Mouse (Mus musculus): ENCODE measurements at regions not wholly inside any gene's neighbourhood (a gene's known extent, or its start where the extent isn't known, plus 50 kb on each side); places are given as distances from the start of the nearest gene placed in this dataset.
A peak's percentile ranks its signal among the peaks of the same experiment; 100 is the strongest.

DNA sequence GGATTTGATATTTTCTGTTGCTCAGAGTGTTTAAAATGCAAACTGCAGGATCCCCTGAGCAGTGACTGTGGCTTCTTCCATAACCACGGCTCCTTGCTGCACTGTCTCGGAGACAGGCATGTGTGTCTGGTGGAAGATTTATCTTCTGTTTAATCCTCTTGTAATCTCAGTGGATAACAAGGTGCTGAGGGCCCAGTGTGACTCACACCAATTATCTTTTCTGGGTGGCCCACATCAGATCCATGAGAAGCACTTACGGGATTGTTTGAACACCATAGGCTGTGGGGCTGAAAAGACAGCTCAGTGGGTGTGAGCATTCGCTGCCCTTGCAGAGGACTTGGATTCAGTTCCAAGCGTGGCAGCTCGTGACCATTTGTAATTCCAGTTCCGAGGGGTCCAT is 101.2 kb upstream of the Sh3bp4 start:
- no peaks in the 10 kb centered on the region for H3K9me3 ChIP-seq
- H3K9ac ChIP-seq: no peak overlapping the region
- no peaks in the 10 kb centered on the region for H3K27me3 ChIP-seq
- H3K36me3 ChIP-seq: no peaks in the 10 kb centered on the region
- no peaks in the 10 kb centered on the region for H3K4me1 ChIP-seq
- no peak overlapping the region for H3K27ac ChIP-seq
- H3K4me2 ChIP-seq: no peak overlapping the region
- WGBS: 62% methylated on average over 7 of the region's 7 CpGs
- no peak for ATAC-seq (ENCODE audit: borderline replicate concordance, extremely low read depth, low FRiP score, low TSS enrichment)
- no peak overlapping the region for H3K4me3 ChIP-seq

DNA sequence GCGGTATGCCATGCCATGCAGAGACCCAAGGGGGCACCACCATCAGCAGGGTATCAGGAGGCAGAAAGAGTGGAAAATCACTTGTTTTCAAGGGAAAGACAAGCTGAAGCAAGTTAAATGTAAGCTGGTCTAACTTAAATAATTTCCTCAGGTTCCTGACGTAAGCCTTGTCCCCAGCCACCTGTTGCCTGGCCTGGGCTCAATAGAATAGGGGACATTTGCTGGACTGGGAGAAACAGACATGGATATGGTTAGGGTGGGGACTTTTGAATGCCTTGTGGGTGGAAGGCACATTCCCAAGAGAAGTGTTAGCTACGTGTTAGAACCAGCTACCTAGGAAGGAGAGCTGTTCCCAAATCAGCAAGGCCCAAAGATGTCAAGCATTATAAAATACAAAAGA is 100.6 kb upstream of the Sh3bp4 start:
- ATAC-seq (ENCODE audit: borderline replicate concordance, extremely low read depth, low FRiP score, low TSS enrichment): no peak
- Histone ChIP-seq H3K9me3 (no peaks in the 10 kb centered on the region), H3K4me1 (no peaks in the 10 kb centered on the region), H3K4me3 (no peak overlapping the region), H3K36me3 (no peaks in the 10 kb centered on the region), H3K27ac (no peak overlapping the region), H3K27me3 (no peaks in the 10 kb centered on the region), H3K9ac (no peak overlapping the region), H3K4me2 (no peak overlapping the region)
- WGBS: 91% methylated on average over 3 of the region's 3 CpGs

GRCm38 (mm10) chr1:88976101-88976500 is 94.1 kb upstream of the Sh3bp4 start:
- Histone ChIP-seq H3K36me3 (no peaks in the 10 kb centered on the region), H3K4me3 (no peak overlapping the region), H3K4me2 (no peak overlapping the region), H3K9ac (no peak overlapping the region), H3K9me3 (no peaks in the 10 kb centered on the region), H3K4me1 (no peaks in the 10 kb centered on the region), H3K27me3 (no peaks in the 10 kb centered on the region), H3K27ac (no peak overlapping the region)
- 84% methylated on average over 8 of the region's 8 CpGs for WGBS
- ATAC-seq (ENCODE audit: borderline replicate concordance, extremely low read depth, low FRiP score, low TSS enrichment): no peak

DNA sequence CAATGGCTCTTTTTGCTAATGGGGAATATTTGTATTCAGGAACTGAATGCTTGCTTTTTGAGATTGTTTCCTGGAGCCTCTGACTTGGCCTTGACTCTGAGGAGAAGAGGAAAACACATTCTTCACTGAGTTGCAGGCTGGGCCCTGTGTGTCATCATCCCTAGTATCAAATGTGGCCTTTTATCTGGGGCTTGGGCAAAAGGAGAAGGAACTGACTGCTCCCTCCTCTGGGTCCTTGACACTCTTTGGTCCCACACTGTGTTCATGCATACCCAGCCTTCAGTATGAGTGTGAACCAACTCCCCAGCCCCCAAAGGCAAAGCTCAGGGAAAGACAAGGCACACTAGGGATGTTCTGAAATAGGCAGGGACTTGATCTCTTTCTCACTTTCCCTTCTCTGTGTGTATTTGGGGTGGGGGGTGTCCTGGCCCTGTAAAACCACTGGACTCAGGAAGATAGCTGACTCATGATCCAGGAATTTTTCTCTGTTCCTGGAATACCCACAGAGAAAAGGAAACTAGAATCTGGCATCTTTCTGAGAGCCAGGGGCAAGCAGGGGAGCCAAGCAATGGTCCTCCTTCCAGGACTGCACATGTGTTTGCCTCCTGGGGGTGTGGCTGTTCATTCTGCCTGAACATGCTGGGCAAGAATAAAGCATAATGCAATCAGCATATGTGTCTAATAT is 82.1 kb upstream of the Sh3bp4 start:
- no peak for ATAC-seq (ENCODE audit: borderline replicate concordance, extremely low read depth, low FRiP score, low TSS enrichment)
- H3K4me2 ChIP-seq: no peak overlapping the region
- H3K9ac ChIP-seq: no peak overlapping the region
- no peaks in the 10 kb centered on the region for H3K36me3 ChIP-seq
- H3K4me1 ChIP-seq: no peaks in the 10 kb centered on the region
- H3K27ac ChIP-seq: no peak overlapping the region
- no peaks in the 10 kb centered on the region for H3K9me3 ChIP-seq
- H3K4me3 ChIP-seq: no peak overlapping the region
- H3K27me3 ChIP-seq: no peaks in the 10 kb centered on the region

DNA sequence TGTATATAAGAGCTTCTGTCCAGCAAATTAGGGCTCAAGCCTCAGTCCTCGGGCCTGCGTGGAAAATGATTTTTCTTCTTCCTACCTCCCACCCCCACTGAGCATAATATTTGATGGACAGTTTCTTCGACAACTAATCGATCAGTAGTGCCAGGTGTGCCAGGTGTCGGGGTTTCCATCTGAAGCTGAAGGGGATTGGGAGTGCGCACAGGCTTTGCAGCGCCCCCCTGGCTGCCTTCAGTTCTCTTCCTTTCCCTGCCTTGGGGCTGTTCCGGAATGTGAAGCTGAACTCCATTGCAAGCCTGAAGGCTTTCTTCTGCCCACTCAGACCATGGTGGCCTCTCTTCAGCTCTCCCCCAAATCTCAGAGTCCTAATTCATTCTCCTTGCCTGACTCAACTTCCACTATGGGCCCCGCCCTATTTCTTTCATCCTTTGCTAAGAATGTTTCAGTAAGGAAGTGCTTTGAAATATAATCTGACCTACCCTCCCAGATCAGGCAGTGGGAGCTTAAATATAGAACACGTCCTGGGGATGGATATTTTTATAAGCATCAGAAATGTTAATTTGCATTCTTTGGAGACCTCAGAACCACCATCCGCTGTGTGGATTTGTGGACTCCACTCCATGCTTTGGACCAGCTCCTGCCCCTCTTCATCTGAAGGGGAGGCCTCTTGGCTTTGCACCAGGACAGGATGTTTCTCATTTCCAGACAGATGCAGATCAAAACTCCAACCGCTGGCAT is 75.5 kb upstream of the Sh3bp4 start:
- Histone ChIP-seq H3K4me3 (no peak overlapping the region), H3K4me2 (no peak overlapping the region), H3K27me3 (no peaks in the 10 kb centered on the region), H3K9me3 (no peaks in the 10 kb centered on the region), H3K9ac (no peak overlapping the region), H3K4me1 (peaks cover 12% of the 10 kb centered on the region), H3K27ac (peak overlapping the region; percentile 32; the same call in 1 of the 2 replicates), H3K36me3 (no peaks in the 10 kb centered on the region)
- no peak for ATAC-seq (ENCODE audit: borderline replicate concordance, extremely low read depth, low FRiP score, low TSS enrichment)
- WGBS: 56% methylated on average over 12 of the region's 12 CpGs

DNA sequence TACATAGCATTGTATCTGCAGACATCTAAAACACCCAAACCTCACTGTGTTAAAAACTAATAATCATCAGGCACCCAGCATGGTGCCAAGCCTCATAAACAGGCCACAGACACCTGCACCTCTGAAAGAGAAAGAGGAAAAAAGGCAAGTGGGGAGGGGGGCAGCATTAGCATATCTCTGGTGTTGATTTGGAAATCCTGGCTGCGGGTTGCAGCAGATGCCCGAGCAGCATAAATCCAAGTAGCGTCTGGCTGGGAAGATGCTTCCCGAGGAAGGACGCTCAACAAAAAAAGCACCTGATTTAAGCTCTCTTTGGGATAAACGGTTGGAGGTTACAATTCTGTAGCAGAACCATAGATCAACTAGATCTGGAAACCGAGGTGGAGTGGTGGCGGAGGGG is 74.3 kb upstream of the Sh3bp4 start:
- Histone ChIP-seq H3K4me1 (peaks cover 12% of the 10 kb centered on the region), H3K9ac (no peak overlapping the region), H3K36me3 (no peaks in the 10 kb centered on the region), H3K9me3 (no peaks in the 10 kb centered on the region), H3K4me2 (no peak overlapping the region), H3K27ac (no peak overlapping the region), H3K27me3 (no peaks in the 10 kb centered on the region), H3K4me3 (no peak overlapping the region)
- no peak for ATAC-seq (ENCODE audit: borderline replicate concordance, extremely low read depth, low FRiP score, low TSS enrichment)
- 49% methylated on average over 8 of the region's 8 CpGs for WGBS

GRCm38 (mm10) chr1:88996657-88997056 is 73.6 kb upstream of the Sh3bp4 start:
- no peak overlapping the region for H3K27ac ChIP-seq
- no peaks in the 10 kb centered on the region for H3K9me3 ChIP-seq
- H3K4me3 ChIP-seq: no peak overlapping the region
- H3K4me1 ChIP-seq: peaks cover 12% of the 10 kb centered on the region
- no peak overlapping the region for H3K9ac ChIP-seq
- no peaks in the 10 kb centered on the region for H3K27me3 ChIP-seq
- 65% methylated on average over 7 of the region's 7 CpGs for WGBS
- no peak overlapping the region for H3K4me2 ChIP-seq
- no peak for ATAC-seq (ENCODE audit: borderline replicate concordance, extremely low read depth, low FRiP score, low TSS enrichment)
- H3K36me3 ChIP-seq: no peaks in the 10 kb centered on the region

DNA sequence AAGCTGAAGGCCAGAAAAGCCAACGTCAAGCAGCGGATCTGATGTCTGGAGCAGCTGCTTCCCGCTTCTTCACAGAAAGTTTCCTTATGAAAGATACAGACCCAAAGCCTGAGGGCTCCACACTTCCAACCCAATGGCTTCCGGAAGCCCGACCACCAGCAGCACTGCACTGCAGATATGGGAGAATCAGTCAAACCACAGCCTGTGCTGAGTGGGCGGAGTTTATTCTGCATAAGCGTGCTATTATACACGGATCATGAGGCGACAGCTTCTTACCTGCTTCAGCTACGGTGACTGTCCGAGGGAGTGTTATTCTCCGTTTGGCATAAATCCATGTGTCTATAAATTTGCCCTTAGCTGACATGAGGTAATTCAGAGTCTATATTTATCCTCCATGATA is 72.4 kb upstream of the Sh3bp4 start:
- no peak overlapping the region for H3K4me2 ChIP-seq
- H3K9me3 ChIP-seq: no peaks in the 10 kb centered on the region
- no peaks in the 10 kb centered on the region for H3K36me3 ChIP-seq
- H3K27ac ChIP-seq: no peak overlapping the region
- 72% methylated on average over 12 of the region's 12 CpGs for WGBS
- H3K27me3 ChIP-seq: no peaks in the 10 kb centered on the region
- no peak overlapping the region for H3K9ac ChIP-seq
- H3K4me3 ChIP-seq: no peak overlapping the region
- ATAC-seq (ENCODE audit: borderline replicate concordance, extremely low read depth, low FRiP score, low TSS enrichment): no peak
- H3K4me1 ChIP-seq: peaks cover 12% of the 10 kb centered on the region

DNA sequence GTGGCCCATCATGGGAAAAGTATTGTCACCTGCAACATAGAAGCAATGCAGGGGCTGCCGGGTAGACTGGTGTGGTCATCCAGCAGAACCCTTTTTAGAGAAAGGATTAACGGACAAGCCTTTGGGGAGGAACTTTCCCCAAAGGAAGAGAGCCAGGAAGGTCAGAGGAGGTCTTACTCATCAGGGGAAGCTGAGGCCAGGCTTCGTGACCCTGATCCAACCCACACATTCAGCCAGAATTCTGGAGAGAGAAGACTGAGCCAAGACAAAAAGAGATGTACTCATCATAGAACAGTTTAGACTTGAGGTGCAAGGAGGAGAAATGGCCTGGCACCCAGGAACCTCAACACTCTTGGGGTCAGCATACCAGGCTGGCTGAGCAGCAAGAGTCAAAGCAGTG is 67.9 kb upstream of the Sh3bp4 start:
- no peak overlapping the region for H3K9ac ChIP-seq
- H3K36me3 ChIP-seq: no peaks in the 10 kb centered on the region
- no peak for ATAC-seq (ENCODE audit: borderline replicate concordance, extremely low read depth, low FRiP score, low TSS enrichment)
- H3K4me1 ChIP-seq: no peaks in the 10 kb centered on the region
- H3K4me3 ChIP-seq: no peak overlapping the region
- H3K9me3 ChIP-seq: no peaks in the 10 kb centered on the region
- no peak overlapping the region for H3K27ac ChIP-seq
- H3K27me3 ChIP-seq: no peaks in the 10 kb centered on the region
- 81% methylated on average over 3 of the region's 3 CpGs for WGBS
- H3K4me2 ChIP-seq: no peak overlapping the region

- Histone ChIP-seq H3K27me3 (no peaks in the 10 kb centered on the region), H3K27ac (no peak overlapping the region), H3K36me3 (no peaks in the 10 kb centered on the region), H3K4me3 (no peak overlapping the region), H3K9ac (no peak overlapping the region), H3K4me1 (no peaks in the 10 kb centered on the region), H3K4me2 (no peak overlapping the region), H3K9me3 (no peaks in the 10 kb centered on the region)
- no peak for ATAC-seq (ENCODE audit: borderline replicate concordance, extremely low read depth, low FRiP score, low TSS enrichment)
- 80% methylated on average over 2 of the region's 2 CpGs for WGBS
These were observed 66.5 kb upstream of the Sh3bp4 start for GRCm38 (mm10) chr1:89003752-89004151.

GRCm38 (mm10) chr1:89007476-89007875 is 62.7 kb upstream of the Sh3bp4 start:
- Histone ChIP-seq H3K36me3 (no peaks in the 10 kb centered on the region), H3K27me3 (no peaks in the 10 kb centered on the region), H3K9me3 (no peaks in the 10 kb centered on the region), H3K9ac (no peak overlapping the region), H3K4me3 (no peak overlapping the region), H3K27ac (no peak overlapping the region), H3K4me1 (0 out of 2 replicates have a peak, but pooled peaks cover 2% of the 10 kb centered on the region), H3K4me2 (no peak overlapping the region)
- no peak for ATAC-seq (ENCODE audit: borderline replicate concordance, extremely low read depth, low FRiP score, low TSS enrichment)
- WGBS: 82% methylated on average over 7 of the region's 7 CpGs

- Histone ChIP-seq H3K4me2 (no peak overlapping the region), H3K9ac (no peak overlapping the region), H3K9me3 (no peaks in the 10 kb centered on the region), H3K27ac (no peak overlapping the region), H3K4me1 (0 out of 2 replicates have a peak, but pooled peaks cover 4% of the 10 kb centered on the region), H3K36me3 (no peaks in the 10 kb centered on the region), H3K4me3 (no peak overlapping the region), H3K27me3 (no peaks in the 10 kb centered on the region)
- WGBS: 46% methylated on average over 2 of the region's 2 CpGs
- ATAC-seq (ENCODE audit: borderline replicate concordance, extremely low read depth, low FRiP score, low TSS enrichment): peak; percentile 31; the same call in 1 of the 2 replicates
These were observed 60.0 kb upstream of the Sh3bp4 start for GRCm38 (mm10) chr1:89010170-89010569.
